Mouse (Mus musculus): ENCODE results near the gene Rbfox1.

DNA sequence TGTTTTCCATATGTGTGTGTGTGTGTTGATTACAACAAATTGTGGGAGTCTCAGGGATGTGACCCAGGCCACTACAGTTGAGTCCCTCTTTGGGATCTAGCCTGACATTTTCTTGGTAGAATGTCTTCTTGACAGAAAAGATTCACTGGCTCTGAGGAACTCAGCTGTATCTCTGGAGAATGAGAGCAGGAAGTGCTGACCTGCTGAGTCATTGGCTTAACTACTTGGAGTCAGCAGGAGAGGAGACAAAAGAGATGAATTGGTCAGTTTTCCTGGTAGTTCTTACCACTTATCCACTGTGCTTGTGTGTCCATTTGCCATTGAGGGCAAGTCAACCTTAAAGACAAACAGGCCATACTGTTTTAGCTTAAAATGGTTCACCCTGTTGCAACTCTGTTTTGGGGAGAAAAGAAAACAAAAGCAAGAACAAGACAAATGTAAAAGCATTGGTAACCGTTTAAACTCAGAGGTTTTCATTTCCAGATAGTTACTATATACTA lies 1561.7 kb downstream of the Rbfox1 start:
- no peak for TF ChIP-seq POLR2A (IDR thresholded peaks at IDR 0.05; ENCODE audit: low read depth, low read length)
- TF ChIP-seq CTCF (IDR thresholded peaks at IDR 0.05; ENCODE audit: borderline replicate concordance, insufficient read depth, low read length), result no peak
